Mouse (Mus musculus): ENCODE results near the gene Nup210l. TPM values are rescaled to one million over a fixed set of nuclear protein-coding genes. Genes with fewer than 3 reads are reported as not detected.

Nup210l gene
- polyA plus RNA-seq, 1 experiment from 2014 or later: not detected

- ATAC-seq: no peak
- Histone ChIP-seq H3K36me3 (ENCODE audit: control insufficient read depth, insufficient read depth) (no peaks in the 10 kb centered on the region), H3K9ac (ENCODE audit: low read depth, low read length) (no peak overlapping the region), H3K27ac (ENCODE audit: low read depth, low read length) (no peak overlapping the region), H3K4me1 (replicated peaks; ENCODE audit: control insufficient read depth, insufficient read depth, low read length) (no peaks in the 10 kb centered on the region), H3K4me2 (replicated peaks; ENCODE audit: low read depth) (no peak overlapping the region), H3K9me3 (ENCODE audit: control insufficient read depth) (no peaks in the 10 kb centered on the region), H3K27me3 (replicated peaks; ENCODE audit: control insufficient read depth, insufficient read depth, low read length) (no peaks in the 10 kb centered on the region), H3K4me3 (ENCODE audit: low read depth, low read length) (no peak overlapping the region)
- TF ChIP-seq CTCF (IDR thresholded peaks at IDR 0.05; ENCODE audit: low read depth): peak; percentile 47
- WGBS: 70% methylated on average over 3 of the region's 3 CpGs
Observed at GRCm38 (mm10) chr3:90161541-90161940, 57.6 kb downstream of the Nup210l start.

GRCm38 (mm10) chr3:90179566-90179965 is 75.6 kb downstream of the Nup210l start:
- Histone ChIP-seq H3K9ac (ENCODE audit: low read depth, low read length) (no peak overlapping the region), H3K4me1 (replicated peaks; ENCODE audit: control insufficient read depth, insufficient read depth, low read length) (no peaks in the 10 kb centered on the region), H3K4me2 (replicated peaks; ENCODE audit: low read depth) (no peak overlapping the region), H3K27ac (ENCODE audit: low read depth, low read length) (no peak overlapping the region), H3K9me3 (ENCODE audit: control insufficient read depth) (no peaks in the 10 kb centered on the region), H3K27me3 (replicated peaks; ENCODE audit: control insufficient read depth, insufficient read depth, low read length) (no peaks in the 10 kb centered on the region), H3K36me3 (ENCODE audit: control insufficient read depth, insufficient read depth) (no peaks in the 10 kb centered on the region), H3K4me3 (ENCODE audit: low read depth, low read length) (no peak overlapping the region)
- WGBS: 62% methylated on average over 3 of the region's 3 CpGs
- no peak for TF ChIP-seq CTCF (IDR thresholded peaks at IDR 0.05; ENCODE audit: low read depth)
- no peak for ATAC-seq

- 78% methylated on average over 3 of the region's 3 CpGs for WGBS
- no peak overlapping the region for H3K27ac ChIP-seq (ENCODE audit: low read depth, low read length)
- no peak overlapping the region for H3K9ac ChIP-seq (ENCODE audit: low read depth, low read length)
- TF ChIP-seq CTCF (IDR thresholded peaks at IDR 0.05; ENCODE audit: low read depth): no peak
- H3K4me1 ChIP-seq (replicated peaks; ENCODE audit: control insufficient read depth, insufficient read depth, low read length): no peaks in the 10 kb centered on the region
- H3K27me3 ChIP-seq (replicated peaks; ENCODE audit: control insufficient read depth, insufficient read depth, low read length): no peaks in the 10 kb centered on the region
- no peaks in the 10 kb centered on the region for H3K36me3 ChIP-seq (ENCODE audit: control insufficient read depth, insufficient read depth)
- H3K4me2 ChIP-seq (replicated peaks; ENCODE audit: low read depth): no peak overlapping the region
- H3K9me3 ChIP-seq (ENCODE audit: control insufficient read depth): no peaks in the 10 kb centered on the region
- no peak overlapping the region for H3K4me3 ChIP-seq (ENCODE audit: low read depth, low read length)
- no peak for ATAC-seq
Observed at GRCm38 (mm10) chr3:90183581-90183980, 79.6 kb downstream of the Nup210l start.

- Histone ChIP-seq H3K9ac (ENCODE audit: low read depth, low read length) (no peak overlapping the region), H3K4me2 (replicated peaks; ENCODE audit: low read depth) (peak overlapping the region; percentile 43), H3K27me3 (replicated peaks; ENCODE audit: control insufficient read depth, insufficient read depth, low read length) (no peaks in the 10 kb centered on the region), H3K4me1 (replicated peaks; ENCODE audit: control insufficient read depth, insufficient read depth, low read length) (peaks cover 4% of the 10 kb centered on the region; the same call in 1 of the 2 replicates), H3K36me3 (ENCODE audit: control insufficient read depth, insufficient read depth) (no peaks in the 10 kb centered on the region), H3K9me3 (ENCODE audit: control insufficient read depth) (no peaks in the 10 kb centered on the region), H3K27ac (ENCODE audit: low read depth, low read length) (peak overlapping the region; percentile 50; the same call in 1 of the 2 replicates), H3K4me3 (ENCODE audit: low read depth, low read length) (0 out of 2 replicates have a peak overlapping the region, but pooled peaks have one; percentile 9)
- WGBS: 31% methylated on average over 11 of the region's 11 CpGs
- no peak for TF ChIP-seq CTCF (IDR thresholded peaks at IDR 0.05; ENCODE audit: low read depth)
- ATAC-seq: peak; percentile 77
Observed at GRCm38 (mm10) chr3:90190859-90191510, 87.1 kb downstream of the Nup210l start.

GRCm38 (mm10) chr3:90194759-90195158 is 90.8 kb downstream of the Nup210l start:
- ATAC-seq: no peak
- no peak overlapping the region for H3K4me3 ChIP-seq (ENCODE audit: low read depth, low read length)
- 65% methylated on average over 4 of the region's 4 CpGs for WGBS
- no peak overlapping the region for H3K27ac ChIP-seq (ENCODE audit: low read depth, low read length)
- H3K27me3 ChIP-seq (replicated peaks; ENCODE audit: control insufficient read depth, insufficient read depth, low read length): no peaks in the 10 kb centered on the region
- H3K4me1 ChIP-seq (replicated peaks; ENCODE audit: control insufficient read depth, insufficient read depth, low read length): peaks cover 4% of the 10 kb centered on the region; the same call in 1 of the 2 replicates
- no peaks in the 10 kb centered on the region for H3K36me3 ChIP-seq (ENCODE audit: control insufficient read depth, insufficient read depth)
- H3K9ac ChIP-seq (ENCODE audit: low read depth, low read length): no peak overlapping the region
- no peak overlapping the region for H3K4me2 ChIP-seq (replicated peaks; ENCODE audit: low read depth)
- no peak for TF ChIP-seq CTCF (IDR thresholded peaks at IDR 0.05; ENCODE audit: low read depth)
- H3K9me3 ChIP-seq (ENCODE audit: control insufficient read depth): no peaks in the 10 kb centered on the region

GRCm38 (mm10) chr3:90195644-90196043 is 91.7 kb downstream of the Nup210l start:
- 83% methylated on average over 1 of the region's 1 CpGs for WGBS
- Histone ChIP-seq H3K4me3 (ENCODE audit: low read depth, low read length) (no peak overlapping the region), H3K9ac (ENCODE audit: low read depth, low read length) (no peak overlapping the region), H3K36me3 (ENCODE audit: control insufficient read depth, insufficient read depth) (no peaks in the 10 kb centered on the region), H3K27me3 (replicated peaks; ENCODE audit: control insufficient read depth, insufficient read depth, low read length) (no peaks in the 10 kb centered on the region), H3K4me2 (replicated peaks; ENCODE audit: low read depth) (no peak overlapping the region), H3K9me3 (ENCODE audit: control insufficient read depth) (no peaks in the 10 kb centered on the region), H3K27ac (ENCODE audit: low read depth, low read length) (no peak overlapping the region), H3K4me1 (replicated peaks; ENCODE audit: control insufficient read depth, insufficient read depth, low read length) (peaks cover 4% of the 10 kb centered on the region; the same call in 1 of the 2 replicates)
- ATAC-seq: no peak
- no peak for TF ChIP-seq CTCF (IDR thresholded peaks at IDR 0.05; ENCODE audit: low read depth)
